Mouse (Mus musculus): Measurements from ENCODE around the gene Tmem219. TPM values are rescaled to one million over a fixed set of nuclear protein-coding genes. Genes with fewer than 3 reads are reported as not detected.

The Tmem219 gene
- polyA plus RNA-seq, 1 experiment from 2014 or later, result 18.7 TPM

GRCm38 (mm10) chr7:126847421-126848398 is 75.0 kb downstream of the Tmem219 start:
- ATAC-seq (ENCODE audit: low read depth), result no peak
- H3K27ac ChIP-seq (ENCODE audit: low read length), result no peak overlapping the region
- WGBS (ENCODE audit: insufficient replicate concordance), result 2% methylated on average over 69 of the region's 74 CpGs
- H3K9me3 ChIP-seq (replicated peaks; ENCODE audit: control insufficient read depth, low read length), result no peaks in the 10 kb centered on the region
- H3K4me2 ChIP-seq (ENCODE audit: low read depth, low read length), result peak overlapping the region; percentile 68
- H3K27me3 ChIP-seq (ENCODE audit: control insufficient read depth, insufficient read depth, low read depth, low read length), result peaks cover 43% of the 10 kb centered on the region
- peak overlapping the region; percentile 7; the same call in 1 of the 2 replicates for H3K9ac ChIP-seq (ENCODE audit: low read depth, low read length)
- peaks cover 3% of the 10 kb centered on the region; the same call in 1 of the 2 replicates for H3K36me3 ChIP-seq (ENCODE audit: control insufficient read depth, insufficient read depth)
- H3K4me3 ChIP-seq (ENCODE audit: low read depth, low read length), result peak overlapping the region; percentile 52
- no peaks in the 10 kb centered on the region; the same call in 1 of the 2 replicates for H3K4me1 ChIP-seq (ENCODE audit: control insufficient read depth, low read depth, low read length)

- no peaks in the 10 kb centered on the region for H3K36me3 ChIP-seq (ENCODE audit: control insufficient read depth, insufficient read depth)
- WGBS (ENCODE audit: insufficient replicate concordance), result 28% methylated on average over 4 of the region's 4 CpGs
- H3K4me1 ChIP-seq (ENCODE audit: control insufficient read depth, low read depth, low read length), result no peaks in the 10 kb centered on the region; the same call in 1 of the 2 replicates
- peaks cover 43% of the 10 kb centered on the region for H3K27me3 ChIP-seq (ENCODE audit: control insufficient read depth, insufficient read depth, low read depth, low read length)
- no peak within 1 kb of the TSS for H3K27ac ChIP-seq (ENCODE audit: low read length)
- peak within 1 kb of the TSS; percentile 68 for H3K4me2 ChIP-seq (ENCODE audit: low read depth, low read length)
- no peaks in the 10 kb centered on the region for H3K9me3 ChIP-seq (replicated peaks; ENCODE audit: control insufficient read depth, low read length)
- H3K9ac ChIP-seq (ENCODE audit: low read depth, low read length), result peak within 1 kb of the TSS; percentile 7; the same call in 1 of the 2 replicates
- ATAC-seq (ENCODE audit: low read depth), result no peak
- peak within 1 kb of the TSS; percentile 52 for H3K4me3 ChIP-seq (ENCODE audit: low read depth, low read length)
Observed at GRCm38 (mm10) chr7:126847116-126847420, 75.6 kb downstream of the Tmem219 start, which contains the start of gene Doc2a. Doc2a (plus strand) TSS chr7:126847416.

- no peak overlapping the region for H3K4me2 ChIP-seq (ENCODE audit: low read depth, low read length)
- peaks cover 43% of the 10 kb centered on the region for H3K27me3 ChIP-seq (ENCODE audit: control insufficient read depth, insufficient read depth, low read depth, low read length)
- no peaks in the 10 kb centered on the region for H3K36me3 ChIP-seq (ENCODE audit: control insufficient read depth, insufficient read depth)
- 81% methylated on average over 2 of the region's 2 CpGs for WGBS (ENCODE audit: insufficient replicate concordance)
- H3K4me3 ChIP-seq (ENCODE audit: low read depth, low read length), result no peak overlapping the region
- no peak overlapping the region for H3K9ac ChIP-seq (ENCODE audit: low read depth, low read length)
- no peaks in the 10 kb centered on the region; the same call in 1 of the 2 replicates for H3K4me1 ChIP-seq (ENCODE audit: control insufficient read depth, low read depth, low read length)
- H3K9me3 ChIP-seq (replicated peaks; ENCODE audit: control insufficient read depth, low read length), result no peaks in the 10 kb centered on the region
- no peak for ATAC-seq (ENCODE audit: low read depth)
- no peak overlapping the region for H3K27ac ChIP-seq (ENCODE audit: low read length)
Observed at GRCm38 (mm10) chr7:126845516-126845915, 77.2 kb downstream of the Tmem219 start.

- Histone ChIP-seq H3K27ac (ENCODE audit: low read length) (no peak overlapping the region), H3K9me3 (replicated peaks; ENCODE audit: control insufficient read depth, low read length) (no peaks in the 10 kb centered on the region), H3K27me3 (ENCODE audit: control insufficient read depth, insufficient read depth, low read depth, low read length) (peaks cover 21% of the 10 kb centered on the region), H3K4me3 (ENCODE audit: low read depth, low read length) (no peak overlapping the region), H3K36me3 (ENCODE audit: control insufficient read depth, insufficient read depth) (no peaks in the 10 kb centered on the region), H3K4me1 (ENCODE audit: control insufficient read depth, low read depth, low read length) (no peaks in the 10 kb centered on the region; the same call in 1 of the 2 replicates), H3K4me2 (ENCODE audit: low read depth, low read length) (no peak overlapping the region), H3K9ac (ENCODE audit: low read depth, low read length) (no peak overlapping the region)
- ATAC-seq (ENCODE audit: low read depth), result no peak
- WGBS (ENCODE audit: insufficient replicate concordance), result 61% methylated on average over 9 of the region's 9 CpGs
Observed at GRCm38 (mm10) chr7:126843276-126843675, 79.4 kb downstream of the Tmem219 start.

Other genes with a start within 250 kb of the Tmem219 start
- 69.5 and 88.7 TPM in 2 replicates for gene Sult1a1, start 246.5 kb downstream of the Tmem219 start, polyA plus RNA-seq (2015; fragmentation: Nextera tagmentation; extraction: Ambion mirVana)
- gene Bola2, start 227.5 kb downstream of the Tmem219 start, polyA plus RNA-seq (2015; fragmentation: Nextera tagmentation; extraction: Ambion mirVana), result 72.6 and 78.4 TPM in 2 replicates
- 2.4 and 2.8 TPM in 2 replicates for gene Slx1b, start 227.1 kb downstream of the Tmem219 start, polyA plus RNA-seq (2015; fragmentation: Nextera tagmentation; extraction: Ambion mirVana)
- 98.9 and 105 TPM in 2 replicates for gene Coro1a, start 215.1 kb downstream of the Tmem219 start, polyA plus RNA-seq (2015; fragmentation: Nextera tagmentation; extraction: Ambion mirVana)
- gene Mapk3, start 163.3 kb downstream of the Tmem219 start, polyA plus RNA-seq (2015; fragmentation: Nextera tagmentation; extraction: Ambion mirVana), result 19.6 and 22.3 TPM in 2 replicates
- gene Gdpd3, start 156.6 kb downstream of the Tmem219 start, polyA plus RNA-seq (2015; fragmentation: Nextera tagmentation; extraction: Ambion mirVana), result 0.36 and 0.55 TPM in 2 replicates
- gene Ypel3, start 146.0 kb downstream of the Tmem219 start, polyA plus RNA-seq (2015; fragmentation: Nextera tagmentation; extraction: Ambion mirVana), result 102 and 119 TPM in 2 replicates
- 0.90 and 1.3 TPM in 2 replicates for gene Tbx6, start 141.4 kb downstream of the Tmem219 start, polyA plus RNA-seq (2015; fragmentation: Nextera tagmentation; extraction: Ambion mirVana)
- 82.2 and 91.1 TPM in 2 replicates for gene Ppp4c, start 130.4 kb downstream of the Tmem219 start, polyA plus RNA-seq (2015; fragmentation: Nextera tagmentation; extraction: Ambion mirVana)
- not detected in 2 replicates for gene Fam57b, start 125.2 kb downstream of the Tmem219 start, polyA plus RNA-seq (2015; fragmentation: Nextera tagmentation; extraction: Ambion mirVana)
- gene 4930451I11Rik, start 91.3 kb downstream of the Tmem219 start, polyA plus RNA-seq (2015; fragmentation: Nextera tagmentation; extraction: Ambion mirVana), result not detected in 2 replicates
- not detected in 2 replicates for gene Doc2a, start 75.5 kb downstream of the Tmem219 start, polyA plus RNA-seq (2015; fragmentation: Nextera tagmentation; extraction: Ambion mirVana)
- gene Hirip3, start 60.9 kb downstream of the Tmem219 start, polyA plus RNA-seq (2015; fragmentation: Nextera tagmentation; extraction: Ambion mirVana), result 10.0 and 10.8 TPM in 2 replicates
- gene Ino80e, start 60.5 kb downstream of the Tmem219 start, polyA plus RNA-seq (2015; fragmentation: Nextera tagmentation; extraction: Ambion mirVana), result 25.7 and 26.6 TPM in 2 replicates
- 11.7 and 13.2 TPM in 2 replicates for gene Taok2, start 38.2 kb downstream of the Tmem219 start, polyA plus RNA-seq (2015; fragmentation: Nextera tagmentation; extraction: Ambion mirVana)
- 3.2 and 3.8 TPM in 2 replicates for gene Kctd13, start 6.0 kb upstream of the Tmem219 start, polyA plus RNA-seq (2015; fragmentation: Nextera tagmentation; extraction: Ambion mirVana)
- not detected in 2 replicates for gene Asphd1, start 26.7 kb upstream of the Tmem219 start, polyA plus RNA-seq (2015; fragmentation: Nextera tagmentation; extraction: Ambion mirVana)
- 0.15 and 0.19 TPM in 2 replicates for gene Sez6l2, start 27.6 kb upstream of the Tmem219 start, polyA plus RNA-seq (2015; fragmentation: Nextera tagmentation; extraction: Ambion mirVana)
- 39.5 and 42.6 TPM in 2 replicates for gene Cdipt, start 53.0 kb upstream of the Tmem219 start, polyA plus RNA-seq (2015; fragmentation: Nextera tagmentation; extraction: Ambion mirVana)
- gene Cdiptos, start 53.2 kb upstream of the Tmem219 start, polyA plus RNA-seq (2015; fragmentation: Nextera tagmentation; extraction: Ambion mirVana), result 0.30 and 0.74 TPM in 2 replicates
- gene Mvp, start 91.7 kb upstream of the Tmem219 start, polyA plus RNA-seq (2015; fragmentation: Nextera tagmentation; extraction: Ambion mirVana), result 7.7 and 8.9 TPM in 2 replicates
- not detected in 2 replicates for gene Pagr1b, start 93.6 kb upstream of the Tmem219 start, polyA plus RNA-seq (2015; fragmentation: Nextera tagmentation; extraction: Ambion mirVana)
- gene Pagr1a, start 94.4 kb upstream of the Tmem219 start, polyA plus RNA-seq (2015; fragmentation: Nextera tagmentation; extraction: Ambion mirVana), result 17.2 and 24.3 TPM in 2 replicates
- 10.7 and 17.7 TPM in 2 replicates for gene Gm42742, start 98.2 kb upstream of the Tmem219 start, polyA plus RNA-seq (2015; fragmentation: Nextera tagmentation; extraction: Ambion mirVana)
- gene Prrt2, start 98.3 kb upstream of the Tmem219 start, polyA plus RNA-seq (2015; fragmentation: Nextera tagmentation; extraction: Ambion mirVana), result 0.24 and 0.67 TPM in 2 replicates
- 19.5 and 20.9 TPM in 2 replicates for gene Maz, start 104.1 kb upstream of the Tmem219 start, polyA plus RNA-seq (2015; fragmentation: Nextera tagmentation; extraction: Ambion mirVana)
- 102 and 103 TPM in 2 replicates for gene Kif22, start 119.6 kb upstream of the Tmem219 start, polyA plus RNA-seq (2015; fragmentation: Nextera tagmentation; extraction: Ambion mirVana)
- 0.58 TPM in 1 of 2 replicates, not detected in the other for gene Zg16, start 164.4 kb upstream of the Tmem219 start, polyA plus RNA-seq (2015; fragmentation: Nextera tagmentation; extraction: Ambion mirVana)
- gene AI467606, start 168.4 kb upstream of the Tmem219 start, polyA plus RNA-seq (2015; fragmentation: Nextera tagmentation; extraction: Ambion mirVana), result 8.1 and 8.7 TPM in 2 replicates
- gene Qprt, start 199.3 kb upstream of the Tmem219 start, polyA plus RNA-seq (2015; fragmentation: Nextera tagmentation; extraction: Ambion mirVana), result 74.1 and 76.6 TPM in 2 replicates
- 5.5 and 6.3 TPM in 2 replicates for gene Spn, start 214.9 kb upstream of the Tmem219 start, polyA plus RNA-seq (2015; fragmentation: Nextera tagmentation; extraction: Ambion mirVana)

Measured in liver, embryonic 16.5 days (tissue).